Mouse (Mus musculus) limb, embryonic 13.5 days (tissue): ENCODE measurements at regions not wholly inside any gene's neighbourhood (a gene's known extent, or its start where the extent isn't known, plus 50 kb on each side); places are given as distances from the start of the nearest gene placed in this dataset.

ENCODE experiments used
- ATAC-seq: fragments of 200-750 bp; cut with Nextera tagmentation; 2 replicates; pipeline ENCODE4 v1.8.0; 2017; ENCODE audit warnings: low read depth, moderate number of reproducible peaks, moderate TSS enrichment; ENCODE audit not compliant: low FRiP score
- H3K27ac ChIP-seq: fragments of 300-500 bp; sonication (generic); 2 replicates; pipeline ENCODE4 v1.5.1; 2015; ENCODE audit warnings: inconsistent platforms, mild to moderate bottlenecking, moderate library complexity
- H3K27me3 ChIP-seq: fragments of 300-500 bp; sonication (generic); 2 replicates; pipeline ENCODE4 v1.6.1; 2015; ENCODE audit warnings: mild to moderate bottlenecking, inconsistent platforms
- H3K36me3 ChIP-seq: fragments of 300-500 bp; sonication (generic); 2 replicates; pipeline ENCODE4 v1.6.1; 2015; ENCODE audit warnings: inconsistent platforms, mild to moderate bottlenecking, moderate library complexity
- H3K4me1 ChIP-seq: fragments of 300-500 bp; sonication (generic); 2 replicates; pipeline ENCODE4 v1.6.1; 2015; ENCODE audit warnings: inconsistent platforms
- H3K4me2 ChIP-seq: fragments of 300-500 bp; sonication (generic); replicated peaks from 2 replicates; pipeline ENCODE4 v1.6.1; 2015; ENCODE audit warnings: inconsistent platforms, mild to moderate bottlenecking, moderate library complexity
- H3K4me3 ChIP-seq: fragments of 300-500 bp; sonication (generic); 2 replicates; pipeline ENCODE4 v1.5.1; 2015; ENCODE audit warnings: moderate library complexity, mild to moderate bottlenecking, inconsistent platforms
- H3K9ac ChIP-seq: fragments of 300-500 bp; sonication (generic); 2 replicates; pipeline ENCODE4 v1.6.1; 2015; ENCODE audit warnings: mild to moderate bottlenecking, inconsistent platforms
- H3K9me3 ChIP-seq: fragments of 300-500 bp; sonication (generic); 2 replicates; pipeline ENCODE4 v1.6.1; 2016; ENCODE audit warnings: inconsistent platforms
- whole genome bisulfite sequencing: fragments of 180-500 bp; shearing (Covaris S2); methylation state at CpG from one replicate; pipeline ENCODE4 v1.1.7; 2015; 5-methylcytosine and 5-hydroxymethylcytosine counted together

DNA sequence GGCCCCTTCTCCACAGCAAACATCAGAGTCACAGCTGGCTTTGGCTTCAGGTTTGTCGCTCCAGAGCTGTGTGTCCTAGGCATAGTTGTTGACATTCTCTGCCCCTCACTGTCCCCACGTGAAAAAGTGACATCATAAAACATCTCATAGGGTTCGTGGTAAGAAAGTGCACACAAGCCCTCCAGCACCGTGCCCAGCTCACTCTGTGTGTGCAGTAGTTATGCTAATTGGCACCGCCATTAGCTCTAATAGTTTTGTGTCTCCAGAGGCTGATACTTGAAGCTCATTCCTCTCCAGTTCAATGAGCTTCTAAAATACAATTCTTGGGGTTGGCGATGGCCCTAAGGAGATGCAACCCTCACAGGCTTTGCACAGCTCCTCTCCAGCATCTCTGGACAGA lies 69.4 kb upstream of the Il12b start:
- Histone ChIP-seq H3K9me3 (no peaks in the 10 kb centered on the region), H3K27me3 (peaks cover 32% of the 10 kb centered on the region), H3K4me2 (no peak overlapping the region), H3K4me3 (no peak overlapping the region), H3K9ac (no peak overlapping the region), H3K36me3 (no peaks in the 10 kb centered on the region), H3K4me1 (no peaks in the 10 kb centered on the region), H3K27ac (no peak overlapping the region)
- ATAC-seq, result no peak
- 64% methylated on average over 6 of the region's 6 CpGs for WGBS

DNA sequence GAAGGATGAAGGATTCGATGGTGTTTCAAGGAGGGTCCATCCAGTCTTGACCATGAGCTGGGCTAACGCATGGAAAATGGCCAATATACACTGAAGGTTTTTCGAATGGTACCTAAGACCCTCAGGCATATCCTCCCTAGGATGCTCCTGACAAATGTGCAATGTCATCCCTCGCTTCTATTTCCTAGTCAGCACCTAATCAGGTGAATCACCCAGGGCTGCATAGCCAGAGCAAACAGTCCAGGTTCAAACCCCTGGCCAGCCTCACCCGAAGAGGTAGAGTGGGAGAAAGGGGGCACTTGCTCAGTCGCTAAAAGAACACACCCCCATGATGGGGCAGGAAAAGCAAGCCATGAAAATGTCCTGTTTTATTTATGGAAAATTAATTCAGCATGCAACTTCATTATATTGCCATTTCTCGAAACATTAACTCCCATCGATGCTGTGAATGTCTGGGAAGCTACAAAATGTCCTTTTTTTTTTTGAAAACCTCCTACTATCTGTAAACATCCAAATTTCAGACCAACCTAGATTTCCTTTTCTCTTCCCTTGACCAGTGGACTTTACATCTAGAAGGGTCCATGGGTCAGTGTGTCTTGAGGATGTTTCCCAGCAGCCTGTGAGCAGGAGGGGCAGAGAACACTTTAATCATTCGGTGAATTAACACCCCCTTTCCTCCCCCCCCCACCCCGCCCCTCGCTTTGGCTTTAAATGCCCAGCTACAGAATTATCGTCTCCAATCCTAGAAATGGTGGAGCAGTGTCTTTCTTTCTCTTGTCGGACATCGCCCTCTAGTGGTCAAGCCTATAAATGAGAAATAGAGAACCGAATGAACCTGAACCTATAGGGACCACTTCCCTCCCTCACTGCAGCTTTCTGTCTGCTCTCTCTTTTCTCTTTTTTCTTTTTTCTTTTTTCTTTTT lies 68.8 kb upstream of the Il12b start:
- H3K36me3 ChIP-seq, result no peaks in the 10 kb centered on the region
- 40% methylated on average over 15 of the region's 15 CpGs for whole genome bisulfite sequencing
- H3K27ac ChIP-seq, result no peak overlapping the region
- no peak overlapping the region for H3K9ac ChIP-seq
- peak; percentile 51; the same call in 1 of the 2 replicates for ATAC-seq
- H3K4me2 ChIP-seq, result no peak overlapping the region
- H3K4me1 ChIP-seq, result no peaks in the 10 kb centered on the region
- no peaks in the 10 kb centered on the region for H3K9me3 ChIP-seq
- peaks cover 34% of the 10 kb centered on the region for H3K27me3 ChIP-seq
- H3K4me3 ChIP-seq, result no peak overlapping the region

DNA sequence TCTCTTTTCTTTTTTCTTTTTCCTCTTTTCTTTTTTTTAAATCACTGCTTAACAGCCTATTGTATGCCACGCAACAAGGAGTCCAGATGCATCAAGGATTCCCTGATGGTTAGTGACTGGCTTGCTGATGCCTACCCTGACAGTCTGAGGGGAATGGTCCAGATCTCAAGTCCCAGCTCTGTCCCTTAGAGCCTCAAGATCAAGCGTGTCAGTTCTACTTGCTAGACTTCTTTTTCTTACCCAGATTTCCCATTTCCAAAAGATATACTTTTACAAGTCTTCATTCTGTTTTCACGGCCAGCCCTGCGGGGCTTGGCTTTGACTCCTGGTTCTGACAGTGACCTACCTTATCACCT lies 68.1 kb upstream of the Il12b start:
- Histone ChIP-seq H3K27me3 (peaks cover 34% of the 10 kb centered on the region), H3K4me2 (no peak overlapping the region), H3K9ac (no peak overlapping the region), H3K36me3 (no peaks in the 10 kb centered on the region), H3K27ac (no peak overlapping the region), H3K4me1 (no peaks in the 10 kb centered on the region), H3K4me3 (no peak overlapping the region), H3K9me3 (no peaks in the 10 kb centered on the region)
- 63% methylated on average over 4 of the region's 4 CpGs for WGBS
- no peak for ATAC-seq

DNA sequence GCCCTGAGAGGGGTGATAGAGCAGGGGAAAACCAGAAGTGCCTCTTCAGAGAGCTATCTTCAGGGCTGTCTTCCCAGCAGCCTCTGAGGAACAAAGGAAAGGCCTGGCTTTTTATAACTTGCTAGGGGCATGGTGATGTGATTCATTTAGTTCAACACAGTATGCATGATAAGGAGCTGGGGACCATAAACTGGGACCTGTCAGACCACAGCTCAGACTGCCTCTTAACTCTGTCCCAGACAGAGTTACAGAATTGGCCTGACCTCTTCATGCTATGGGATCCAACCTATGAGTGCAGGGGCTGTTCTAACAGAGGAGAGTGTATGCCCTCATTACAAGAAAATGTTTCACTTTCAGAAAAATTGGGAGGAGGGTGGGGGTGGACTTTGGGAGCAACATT lies 59.3 kb upstream of the Il12b start:
- Histone ChIP-seq H3K4me1 (no peaks in the 10 kb centered on the region), H3K9ac (no peak overlapping the region), H3K4me2 (no peak overlapping the region), H3K9me3 (no peaks in the 10 kb centered on the region), H3K27ac (no peak overlapping the region), H3K36me3 (no peaks in the 10 kb centered on the region), H3K27me3 (peaks cover 1% of the 10 kb centered on the region; the same call in 1 of the 2 replicates), H3K4me3 (no peak overlapping the region)
- no peak for ATAC-seq

DNA sequence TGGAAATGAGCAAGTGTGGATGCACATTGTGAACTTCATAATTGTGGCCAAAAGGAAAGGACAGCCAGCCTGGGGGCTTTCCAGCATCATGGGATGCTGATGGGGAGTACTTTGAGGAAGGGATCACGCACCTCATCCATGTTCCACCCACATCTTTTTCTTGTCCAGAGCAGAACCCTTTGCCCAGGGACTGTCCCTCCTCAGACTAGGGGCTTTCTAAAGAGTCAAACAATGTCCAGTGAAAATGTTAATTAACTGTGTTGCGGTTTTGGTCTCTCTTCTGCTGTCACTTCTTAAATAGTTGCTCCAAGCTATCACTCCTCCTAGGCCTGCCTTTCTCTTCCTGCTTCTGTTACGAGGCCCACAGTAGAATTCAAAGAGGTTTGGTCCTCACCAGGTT lies 51.6 kb upstream of the Il12b start:
- WGBS, result 81% methylated on average over 3 of the region's 3 CpGs
- no peaks in the 10 kb centered on the region for H3K4me1 ChIP-seq
- no peaks in the 10 kb centered on the region for H3K9me3 ChIP-seq
- H3K27ac ChIP-seq, result no peak overlapping the region
- no peak overlapping the region for H3K9ac ChIP-seq
- ATAC-seq, result no peak
- H3K4me3 ChIP-seq, result no peak overlapping the region
- H3K27me3 ChIP-seq, result 0 out of 2 replicates have a peak, but pooled peaks cover 3% of the 10 kb centered on the region
- no peaks in the 10 kb centered on the region for H3K36me3 ChIP-seq
- H3K4me2 ChIP-seq, result no peak overlapping the region

DNA sequence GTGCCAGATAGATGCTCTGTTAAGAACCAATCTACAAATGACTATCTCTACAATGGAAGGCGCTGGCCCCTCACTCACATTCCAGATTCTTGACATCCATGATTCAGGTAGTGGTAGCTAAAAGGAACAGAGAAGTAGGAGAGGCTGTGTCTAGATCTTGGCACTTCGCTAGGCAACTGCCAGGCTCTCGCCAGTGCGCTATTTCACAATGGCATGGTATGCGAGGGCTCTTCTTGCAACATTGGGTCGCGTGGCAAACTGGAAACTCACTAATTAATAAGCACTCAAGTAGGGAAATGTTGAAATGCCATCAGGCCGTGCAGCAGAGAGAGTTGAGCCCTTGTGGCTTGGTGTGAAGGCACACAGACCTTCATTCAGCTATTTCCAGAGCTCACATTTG lies 50.3 kb upstream of the Il12b start:
- Histone ChIP-seq H3K9me3 (no peaks in the 10 kb centered on the region), H3K9ac (no peak overlapping the region), H3K27me3 (0 out of 2 replicates have a peak, but pooled peaks cover 3% of the 10 kb centered on the region), H3K36me3 (no peaks in the 10 kb centered on the region), H3K4me3 (no peak overlapping the region), H3K4me2 (no peak overlapping the region), H3K4me1 (no peaks in the 10 kb centered on the region), H3K27ac (no peak overlapping the region)
- no peak for ATAC-seq
- WGBS, result 80% methylated on average over 8 of the region's 8 CpGs
